In genomic region chr9:87443467-87444235, GRCm38 (mm10) we compare ENCODE assay signal across 27 mouse cellular contexts.
DNase-seq lines count a peak whose midpoint lies in the region; ATAC-seq lines count a peak whose summit lies in the region.
"Had no signal": no experiment of that assay in that cellular context is flagged by ENCODE, and none has a peak within 500 bp of the region (broad histone marks: within the 10 kb centered on the region; RNA-seq: fewer than 3 reads in every experiment).

No protein-coding gene starts in this region.

- H3K27me3 ChIP-seq in kidney, embryonic 15.5 days: peaks cover 36% of the 10 kb centered on the region
- H3K27me3 ChIP-seq: CH12.LX; heart, embryonic 13.5 days; hindbrain, embryonic 13.5 days; intestine, embryonic 15.5 days; liver, embryonic 13.5 days; neural tube, embryonic 13.5 days; Patski had no signal

- H3K4me2 ChIP-seq in kidney, embryonic 15.5 days: no peak overlapping the region
- H3K4me2 ChIP-seq: heart, embryonic 13.5 days; hindbrain, embryonic 13.5 days; intestine, embryonic 15.5 days; liver, embryonic 13.5 days; lung, embryonic 14.5 days; neural tube, embryonic 13.5 days had no signal

- no peaks in the 10 kb centered on the region for H3K9me3 ChIP-seq in kidney, embryonic 15.5 days (replicated peaks)
- H3K9me3 ChIP-seq: G1E; heart, embryonic 13.5 days; hindbrain, embryonic 13.5 days; intestine, embryonic 15.5 days; liver, embryonic 13.5 days; midbrain, embryonic 10.5 days; neural tube, embryonic 13.5 days had no signal

- 18% methylated on average over 10 of the region's 10 CpGs for WGBS in kidney, embryonic 15.5 days

- no peak for DNase-seq in kidney, postnatal 25 days
- peak; percentile 72 for DNase-seq in embryo, embryonic 11 days
- DNase-seq in forelimb bud, embryonic 11.5 days (ENCODE audit: low read depth, low spot score): peak; percentile 77
- DNase-seq in mesoderm, embryonic 11.5 days (ENCODE audit: low read depth, low spot score): peak; percentile 76
- DNase-seq in layer of hippocampus, postnatal 10 days (ENCODE audit: low spot score in 2 of 2): no peak
- no peak for DNase-seq in lung, postnatal 36 days
- DNase-seq: adrenal gland, postnatal 36 days; B cell, adult 2 months; cerebellum, adult 9-10 months; forebrain, postnatal 0 days; gastrocnemius, postnatal 25 days; heart, adult 2 months; heart, postnatal 14 days; liver, embryonic 13.5 days; lung, embryonic 14.5 days; thymus, postnatal 14 days had no signal

- peak; percentile 69; the same call in 1 of the 2 replicates for ATAC-seq in kidney, embryonic 15.5 days (replicated peaks; ENCODE audit: low FRiP score)
- ATAC-seq: forebrain, postnatal 0 days; intestine, embryonic 15.5 days; midbrain, embryonic 16.5 days; Patski had no signal

- H3K4me1 ChIP-seq in kidney, embryonic 15.5 days: peaks cover 5% of the 10 kb centered on the region; the same call in 1 of the 2 replicates
- H3K4me1 ChIP-seq: heart, embryonic 13.5 days; hindbrain, embryonic 13.5 days; intestine, embryonic 15.5 days; liver, embryonic 13.5 days; midbrain, embryonic 10.5 days; neural tube, embryonic 13.5 days had no signal

- no peak overlapping the region for H3K27ac ChIP-seq in kidney, embryonic 15.5 days
- H3K27ac ChIP-seq: heart, adult 2 months; heart, embryonic 13.5 days; hindbrain, embryonic 13.5 days; intestine, embryonic 15.5 days; liver, embryonic 13.5 days; midbrain, embryonic 10.5 days; neural tube, embryonic 13.5 days had no signal

- no peak overlapping the region for H3K9ac ChIP-seq in kidney, embryonic 15.5 days
- H3K9ac ChIP-seq: forebrain, postnatal 0 days; heart, embryonic 13.5 days; hindbrain, embryonic 13.5 days; intestine, embryonic 15.5 days; liver, embryonic 13.5 days; lung, embryonic 14.5 days; neural tube, embryonic 13.5 days had no signal

- no peak overlapping the region for H3K4me3 ChIP-seq in kidney, embryonic 15.5 days (replicated peaks)
- H3K4me3 ChIP-seq: heart, adult 2 months; heart, embryonic 13.5 days; hindbrain, embryonic 13.5 days; intestine, embryonic 15.5 days; liver, embryonic 13.5 days; midbrain, embryonic 10.5 days; myocyte; neural tube, embryonic 13.5 days had no signal

- H3K36me3 ChIP-seq in kidney, embryonic 15.5 days: no peaks in the 10 kb centered on the region
- H3K36me3 ChIP-seq: G1E; heart, embryonic 13.5 days; hindbrain, embryonic 13.5 days; intestine, embryonic 15.5 days; liver, embryonic 13.5 days; midbrain, embryonic 10.5 days; neural tube, embryonic 13.5 days had no signal

Comparison
In these comparisons a context has a peak if more than half of its experiments do, and no peak if none do; other contexts are left out.
1. DNase-seq: peak in embryo, embryonic 11 days (single experiment), forelimb bud, embryonic 11.5 days (single experiment) and mesoderm, embryonic 11.5 days (single experiment); none in kidney, postnatal 25 days (0 of 2), layer of hippocampus, postnatal 10 days (0 of 2) and lung, postnatal 36 days (single experiment).